Mouse (Mus musculus) neural tube, embryonic 14.5 days (tissue): Measurements from ENCODE around the gene Col9a1. TPM values are rescaled to one million over a fixed set of nuclear protein-coding genes. Genes with fewer than 3 reads are reported as not detected.

Experiments used
- polyA plus RNA-seq: library from polyadenylated mRNA; unstranded; fragments of >200 nt; fragmentation: Nextera tagmentation; extraction: Ambion mirVana; gene quantifications from 2 replicates; pipeline ENCODE4 v1.2.1, GENCODE M21; 2014

The Col9a1 gene
- polyA plus RNA-seq, 1 experiment from 2014 or later, result 0.72 TPM

Other genes with a start within 250 kb of the Col9a1 start
- gene Sdhaf4, start 172.0 kb upstream of the Col9a1 start, polyA plus RNA-seq, result 97.6 and 108 TPM in 2 replicates
- 30.0 and 34.9 TPM in 2 replicates for gene Fam135a, start 77.3 kb upstream of the Col9a1 start, polyA plus RNA-seq